Mouse (Mus musculus): ENCODE results near the gene Dennd4a.
"Not testable (repeated sequence)": the region's sequence is repeated elsewhere in the genome, so short reads cannot be mapped to it uniquely, and the experiment has no call there.

Dennd4a gene

DNA sequence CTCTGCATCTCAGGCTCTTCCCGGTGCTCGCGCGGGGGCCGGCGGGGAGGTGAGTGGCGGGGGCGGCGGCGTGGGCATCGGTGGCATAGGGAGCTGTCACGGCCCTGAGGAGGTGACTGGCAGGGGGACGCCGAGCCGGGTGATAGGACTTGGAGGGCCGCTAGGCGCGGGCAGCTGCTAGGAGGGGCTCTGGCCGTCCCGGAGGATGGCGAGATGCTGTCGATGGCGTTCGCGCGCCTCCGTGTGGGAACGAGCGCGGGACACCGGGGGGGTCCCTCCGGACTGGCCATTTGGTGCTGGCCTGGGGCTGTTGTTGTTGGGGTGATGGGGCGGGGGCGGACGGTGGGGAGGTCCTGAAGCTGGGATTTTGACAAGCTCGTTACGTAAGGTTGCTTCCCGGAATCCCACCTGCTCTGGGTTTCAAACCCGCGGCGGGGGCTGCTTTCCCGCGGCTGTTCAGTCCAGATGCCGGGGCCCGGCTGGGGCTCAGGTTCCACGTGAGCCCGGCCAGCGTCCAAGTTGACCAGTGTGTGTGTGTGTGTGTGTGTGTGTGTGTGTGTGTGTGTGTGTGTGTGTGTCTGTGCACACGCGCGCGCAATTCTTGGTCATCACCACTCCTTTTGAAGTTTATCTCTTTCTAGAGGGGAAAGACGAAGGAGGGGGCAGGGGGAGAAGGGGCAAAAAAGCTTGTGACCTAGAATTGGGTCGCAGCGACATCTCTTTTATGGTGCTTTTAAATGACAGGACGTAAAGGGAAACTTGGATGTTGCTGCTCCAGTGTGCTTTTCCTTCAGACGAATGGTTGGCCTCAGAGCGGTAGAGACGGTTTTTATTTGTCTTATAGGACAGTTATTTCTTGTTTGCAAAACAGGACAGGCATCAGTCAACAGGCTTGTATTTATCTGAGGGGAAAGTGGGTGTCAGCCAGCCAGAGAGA, 666 bp downstream of the Dennd4a start:
- no peak for DNase-seq (ENCODE audit: low read depth, low spot score)

DNA sequence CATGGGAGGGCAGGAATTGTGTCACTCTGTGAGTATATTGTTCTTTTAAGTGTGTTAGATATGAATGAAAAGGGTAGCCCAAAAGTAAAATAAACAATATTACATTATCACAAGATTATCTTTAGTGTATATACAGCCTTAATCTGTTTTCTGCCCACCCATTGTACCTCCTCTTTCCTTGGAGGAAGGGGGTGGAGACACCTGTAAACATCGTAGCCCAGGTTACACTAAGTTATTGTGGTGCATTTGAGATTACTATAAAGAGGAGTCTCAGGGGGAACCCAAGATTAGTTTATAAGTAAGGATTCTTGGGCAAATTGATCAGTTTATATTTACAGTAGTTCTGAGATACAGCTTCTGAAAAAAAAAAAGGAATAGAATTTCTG, 1.3 kb downstream of the Dennd4a start:
- no peak for DNase-seq (ENCODE audit: low read depth, low spot score)

DNA sequence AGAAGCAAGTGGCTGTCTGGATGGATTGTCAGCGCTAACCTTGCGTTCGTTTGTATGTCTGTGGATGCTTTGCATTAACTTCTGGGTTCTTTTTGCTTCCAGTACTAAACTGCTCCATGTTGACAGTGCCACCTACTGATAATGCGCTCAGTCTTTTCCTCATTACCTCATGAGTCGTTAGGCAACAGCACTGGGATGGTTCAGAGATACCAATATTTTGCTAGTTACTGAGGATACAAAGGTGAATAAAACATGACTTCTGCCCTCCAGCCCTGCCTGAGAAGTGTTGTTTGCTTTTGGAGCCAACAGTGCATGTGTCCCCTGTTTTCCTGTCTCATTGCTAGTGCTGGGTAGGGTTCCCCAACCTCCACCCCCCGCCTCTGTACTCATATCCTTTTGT, 3.1 kb downstream of the Dennd4a start:
- no peak for DNase-seq (ENCODE audit: low read depth, low spot score)

- DNase-seq (ENCODE audit: low read depth, low spot score) = not testable (repeated sequence)
Measured at GRCm38 (mm10) chr9:64819686-64820085, 8.5 kb downstream of the Dennd4a start.

DNA sequence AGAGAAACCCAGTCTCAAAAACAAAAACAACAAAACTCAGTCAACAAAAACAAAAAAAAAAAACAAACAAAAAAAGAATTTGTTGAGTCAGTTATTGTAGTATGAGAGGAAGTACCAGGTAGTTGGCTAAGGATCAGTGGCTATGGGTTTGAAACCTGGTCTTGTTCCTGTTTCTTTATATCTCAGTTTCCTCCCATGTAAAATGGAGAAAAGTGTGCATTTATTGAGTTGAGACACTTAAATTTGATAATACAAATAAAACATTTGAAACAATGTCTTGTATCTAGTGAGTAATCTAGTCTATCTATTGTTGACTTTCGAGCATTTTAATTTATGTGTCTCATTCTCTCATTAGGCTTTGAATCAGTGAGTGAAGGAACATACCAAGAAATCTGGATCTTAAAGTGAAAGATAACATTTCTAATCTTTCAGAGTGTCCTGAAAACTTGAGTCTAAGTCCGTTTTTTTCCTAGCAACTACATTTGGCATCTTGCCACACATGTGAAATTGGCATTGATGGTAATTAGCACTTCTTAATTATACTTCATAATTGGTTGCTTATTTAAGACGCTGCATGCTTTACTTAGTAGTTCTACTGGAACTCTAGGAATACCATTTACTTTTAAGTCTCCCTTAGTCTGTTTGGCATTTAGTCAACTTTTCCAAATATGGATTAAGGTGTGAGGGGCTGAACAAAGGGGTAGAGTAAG, 9.1 kb downstream of the Dennd4a start:
- DNase-seq (ENCODE audit: low read depth, low spot score) = no peak

DNA sequence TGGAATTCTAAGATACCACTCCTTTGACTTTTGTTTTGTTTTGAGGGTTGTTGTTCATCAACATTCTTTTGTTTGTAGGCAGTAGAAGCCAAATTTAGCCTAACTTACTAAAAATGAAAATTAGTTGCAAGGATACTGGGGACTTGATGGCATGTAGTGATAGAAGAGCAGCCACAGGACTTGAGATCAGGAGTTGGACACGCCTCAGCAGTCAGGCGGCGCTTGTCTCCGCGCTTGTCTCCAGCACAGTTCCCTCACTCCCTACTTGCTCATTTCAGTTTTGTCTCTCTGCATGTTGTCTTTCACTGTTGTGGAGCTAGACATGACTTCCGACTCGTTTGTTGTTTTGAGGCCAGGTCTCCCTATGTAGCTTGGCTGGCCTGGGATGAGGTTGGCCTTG, 11.1 kb downstream of the Dennd4a start:
- no peak for DNase-seq (ENCODE audit: low read depth, low spot score)

DNA sequence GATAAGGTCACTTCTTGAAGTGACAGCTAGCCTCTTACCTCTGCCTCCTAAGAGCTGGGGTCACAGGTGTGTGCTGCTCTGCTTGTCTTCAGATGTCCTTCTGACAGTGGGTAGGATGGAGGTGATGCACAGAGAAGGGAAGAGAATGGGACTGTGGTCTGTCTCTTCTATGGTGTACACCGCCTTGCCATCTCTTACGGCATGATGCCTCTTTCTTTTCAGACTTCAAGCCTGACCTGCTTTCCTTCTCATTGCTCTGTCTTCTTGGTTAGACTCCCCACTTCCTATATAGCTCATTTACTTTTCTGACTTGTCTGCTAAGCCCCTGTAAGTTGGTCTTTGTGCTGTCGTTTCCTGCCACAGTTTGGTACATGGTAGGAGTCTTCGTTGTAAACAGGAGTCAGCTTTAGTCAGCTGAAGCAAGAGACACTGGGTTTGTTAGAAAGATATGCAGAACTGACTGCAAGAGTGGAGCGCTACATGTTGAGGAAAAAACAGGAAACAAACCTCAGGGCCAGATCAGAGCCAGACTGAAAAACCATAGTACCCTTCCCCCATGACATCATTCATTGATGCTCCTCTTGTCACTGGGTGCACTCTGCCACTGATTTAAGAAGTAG, 13.4 kb downstream of the Dennd4a start:
- no peak for DNase-seq (ENCODE audit: low read depth, low spot score)

- DNase-seq (ENCODE audit: low read depth, low spot score) = no peak
Measured at GRCm38 (mm10) chr9:64830092-64830618, 19.0 kb downstream of the Dennd4a start.

DNA sequence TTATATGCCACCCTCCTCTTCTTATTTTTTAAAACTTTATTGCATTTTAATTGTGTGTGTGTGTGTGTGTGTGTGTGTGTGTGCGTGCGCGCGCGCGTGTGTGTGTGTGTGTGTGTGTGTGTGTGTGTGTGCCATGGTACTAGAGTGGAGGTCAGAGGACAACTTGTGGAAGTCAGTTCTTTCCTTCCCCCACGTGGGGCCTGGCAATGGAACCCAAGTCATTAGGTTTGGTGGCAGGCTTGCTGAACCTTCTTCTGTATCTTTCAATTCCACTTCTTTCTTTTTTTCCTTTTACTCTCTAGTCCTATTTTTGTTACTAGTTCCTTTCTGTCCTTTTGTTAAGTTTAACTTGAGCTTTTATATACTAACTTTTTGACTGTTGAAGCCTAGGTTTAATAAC, 19.5 kb downstream of the Dennd4a start:
- DNase-seq (ENCODE audit: low read depth, low spot score) = no peak

GRCm38 (mm10) chr9:64831760-64832159, 20.6 kb downstream of the Dennd4a start:
- DNase-seq (ENCODE audit: low read depth, low spot score) = no peak

DNA sequence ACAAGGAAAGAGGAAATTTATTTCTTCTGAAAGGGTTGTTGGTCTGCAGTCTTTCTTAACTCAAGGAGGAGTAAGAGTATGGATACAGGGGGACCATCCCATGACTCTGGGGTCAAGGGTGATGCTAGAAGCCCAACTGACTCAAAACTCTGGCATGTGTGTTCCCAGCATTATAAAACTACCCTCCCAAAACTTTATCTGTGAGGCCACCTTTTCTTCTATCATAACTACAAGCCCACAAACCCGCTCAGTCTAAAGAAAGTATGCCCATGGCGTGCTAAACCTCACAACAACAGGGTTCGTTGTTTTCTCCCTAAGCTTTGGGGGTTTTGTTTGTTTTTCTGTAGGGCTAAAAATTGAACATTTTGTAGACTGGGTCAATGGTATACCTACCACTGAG, 23.3 kb downstream of the Dennd4a start:
- DNase-seq (ENCODE audit: low read depth, low spot score) = no peak

- DNase-seq (ENCODE audit: low read depth, low spot score) = no peak
Measured at GRCm38 (mm10) chr9:64845355-64845754, 34.2 kb downstream of the Dennd4a start.

DNA sequence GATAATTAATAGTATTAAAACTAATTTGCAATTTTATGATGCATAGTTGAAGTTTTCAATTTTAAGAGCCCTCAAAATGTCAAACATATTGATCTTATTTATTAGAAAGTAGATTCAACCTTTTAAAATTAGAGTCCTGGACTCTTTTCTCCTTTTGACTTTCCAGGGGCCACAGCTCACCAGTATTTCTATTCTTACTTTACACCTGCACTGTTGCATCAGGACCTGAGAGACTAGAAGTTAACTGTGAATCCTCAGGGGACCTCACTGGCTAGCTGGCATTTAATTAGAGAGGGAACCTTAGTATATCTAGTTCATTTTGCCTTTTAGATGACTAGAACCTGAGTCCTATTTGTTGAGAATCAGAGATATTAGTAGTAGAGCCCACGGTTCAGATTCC, 38.4 kb downstream of the Dennd4a start:
- DNase-seq (ENCODE audit: low read depth, low spot score) = no peak

- no peak for DNase-seq (ENCODE audit: low read depth, low spot score)
Measured at GRCm38 (mm10) chr9:64860083-64860482, 48.9 kb downstream of the Dennd4a start.

- DNase-seq (ENCODE audit: low read depth, low spot score) = no peak
Measured at GRCm38 (mm10) chr9:64862687-64863086, 51.5 kb downstream of the Dennd4a start.

DNA sequence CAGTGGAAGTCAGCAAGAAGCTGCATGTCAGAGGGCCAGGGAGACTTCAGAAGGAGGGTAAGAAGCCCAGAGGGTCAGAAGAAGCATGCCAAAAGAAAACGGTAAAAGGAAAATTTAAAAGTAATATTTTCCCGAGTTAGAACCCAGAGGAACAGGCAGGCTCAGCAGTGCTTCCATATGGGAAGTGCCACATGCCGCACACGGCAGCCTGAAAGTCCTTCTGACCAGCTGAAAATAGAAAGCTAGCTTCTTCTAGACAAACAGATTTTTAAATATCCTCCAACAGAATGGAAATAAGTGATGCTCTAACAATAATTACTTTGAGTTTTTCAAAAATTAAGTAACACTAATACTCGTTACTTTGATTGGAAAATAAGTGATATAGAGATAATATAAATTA, 74.9 kb downstream of the Dennd4a start:
- DNase-seq (ENCODE audit: low read depth, low spot score) = no peak

DNA sequence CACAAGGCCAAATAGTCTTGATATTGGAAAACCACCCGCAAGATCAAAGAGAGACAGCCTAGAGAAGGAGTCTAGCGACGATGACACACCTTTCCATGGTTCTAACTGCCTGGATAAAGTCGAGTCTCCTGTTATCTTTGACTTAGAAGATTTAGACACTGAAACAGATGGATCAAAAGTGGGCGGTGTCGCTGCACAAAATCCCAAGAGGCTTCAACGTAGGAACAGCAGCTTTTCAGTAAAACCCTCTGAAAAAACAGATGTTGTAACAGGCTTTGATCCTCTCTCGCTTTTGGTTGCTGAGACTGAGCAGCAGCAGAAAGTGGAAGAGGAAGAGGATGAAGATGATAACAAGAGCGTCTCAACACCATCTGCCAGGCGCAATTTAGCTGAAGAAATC, 85.5 kb downstream of the Dennd4a start:
- DNase-seq (ENCODE audit: low read depth, low spot score) = no peak

DNA sequence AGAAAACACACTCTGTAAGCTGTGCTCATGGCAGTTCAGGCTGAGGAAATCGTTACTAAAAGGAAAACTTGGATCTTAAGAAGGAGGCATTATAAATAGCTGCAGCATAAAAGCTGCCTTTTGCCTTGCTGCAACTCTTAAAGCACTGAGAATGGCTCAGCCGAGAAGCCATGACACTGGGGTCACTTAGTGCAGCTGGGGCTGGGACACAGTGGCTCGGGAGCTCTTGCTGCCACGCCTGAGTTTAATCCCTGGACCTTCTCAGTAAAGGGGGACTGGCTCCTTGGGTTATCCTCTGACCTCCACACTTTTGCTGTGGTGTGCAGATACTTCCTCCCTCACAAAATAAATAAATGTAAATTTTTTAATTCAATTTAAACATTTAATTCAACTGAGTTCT, 91.7 kb downstream of the Dennd4a start:
- no peak for DNase-seq (ENCODE audit: low read depth, low spot score)

DNA sequence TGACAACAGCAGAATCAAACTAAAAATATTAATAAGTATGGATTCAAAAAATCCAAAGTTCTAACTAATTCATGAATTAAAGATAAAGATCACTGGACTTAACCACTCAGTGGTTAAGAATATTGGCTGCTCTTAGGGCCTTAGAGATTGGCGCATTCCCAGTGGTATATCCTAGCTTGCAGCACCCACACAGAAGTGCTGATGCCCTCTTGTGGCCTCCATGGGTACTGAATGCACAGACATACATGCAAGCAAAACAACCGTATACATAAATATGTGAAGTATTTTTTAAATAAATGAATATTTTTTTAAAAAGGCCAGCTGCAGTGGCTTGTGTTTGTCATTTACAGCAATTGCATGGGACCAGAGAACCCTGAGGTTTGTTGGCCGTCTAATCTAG, 92.2 kb downstream of the Dennd4a start:
- peak; percentile 45 for DNase-seq (ENCODE audit: low read depth, low spot score)

- no peak for DNase-seq (ENCODE audit: low read depth, low spot score)
Measured at GRCm38 (mm10) chr9:64904917-64905640, 93.9 kb downstream of the Dennd4a start.

DNA sequence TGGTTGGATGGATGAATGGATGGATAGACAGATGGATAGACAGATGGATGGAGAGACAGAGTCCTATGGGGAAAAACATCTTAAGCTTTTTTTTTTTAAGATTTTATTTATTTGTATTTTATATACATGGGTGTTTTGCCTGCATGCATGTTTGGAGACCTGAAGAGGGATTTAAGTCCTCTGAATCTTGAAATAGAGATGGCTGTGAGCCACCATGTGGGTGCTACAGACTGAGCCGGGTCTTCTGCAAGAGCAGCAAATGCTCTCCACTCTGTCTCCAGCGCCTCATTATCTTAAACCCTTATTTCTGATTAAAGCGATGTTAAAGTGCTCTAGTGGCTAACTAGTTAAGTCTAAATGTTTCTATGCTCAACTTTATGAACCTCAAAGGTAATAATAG, 96.3 kb downstream of the Dennd4a start:
- DNase-seq (ENCODE audit: low read depth, low spot score) = no peak

DNA sequence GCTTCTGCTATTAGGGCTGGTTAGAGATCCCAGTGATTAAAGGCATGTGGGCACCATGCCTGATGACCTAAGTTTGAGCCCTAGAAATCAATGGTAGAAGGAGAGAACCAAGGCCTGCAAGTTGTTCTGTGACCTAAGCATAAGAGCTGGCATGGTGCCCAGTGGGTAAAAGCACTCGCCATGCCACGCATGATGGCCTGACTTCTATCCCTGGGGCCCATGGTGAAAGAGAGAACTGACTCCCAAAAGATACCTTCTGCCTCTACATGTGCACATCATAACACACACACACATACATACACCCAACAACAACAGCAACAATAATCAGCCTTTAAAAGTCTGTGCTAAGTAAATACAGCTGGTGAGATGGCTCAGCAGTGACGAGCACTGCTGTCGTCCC, 102.3 kb downstream of the Dennd4a start:
- no peak for DNase-seq (ENCODE audit: low read depth, low spot score)

Data from embryo, embryonic 11.5 days (tissue).